Mouse (Mus musculus) thymus, postnatal 4 days (tissue): ENCODE measurements around the gene Rnf212b.
"Not testable (repeated sequence)": the region's sequence is repeated elsewhere in the genome, so short reads cannot be mapped to it uniquely, and the experiment has no call there.

ENCODE experiments used
- DNase-seq: peaks from one replicate; pipeline ENCODE4 v3.0.0; 2021

The Rnf212b gene

DNA sequence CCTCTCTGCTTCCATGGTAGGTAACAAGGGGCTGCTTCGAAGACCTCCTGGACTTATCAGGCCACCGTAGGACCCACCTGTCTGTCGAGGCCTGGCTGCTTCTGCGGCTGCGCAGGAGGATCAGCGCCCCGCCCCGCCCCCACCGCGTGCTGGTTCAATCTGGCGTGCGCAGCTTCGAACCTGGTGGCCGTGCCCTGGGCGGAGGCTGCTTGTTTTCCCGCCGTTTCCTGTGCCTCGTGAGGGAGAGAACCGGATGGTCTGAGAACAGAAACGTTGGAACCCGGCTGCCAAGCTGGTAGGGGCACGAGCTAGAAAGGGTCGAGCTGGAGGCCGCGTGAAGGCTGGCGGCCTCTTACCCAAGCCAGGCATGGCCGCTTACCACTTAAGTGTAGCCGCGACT, at the start of gene Rnf212b:
Gene Rnf212b (plus strand): TSS at position 151 of the 400 bp plus-strand sequence.
- DNase-seq: peak; percentile 13

DNA sequence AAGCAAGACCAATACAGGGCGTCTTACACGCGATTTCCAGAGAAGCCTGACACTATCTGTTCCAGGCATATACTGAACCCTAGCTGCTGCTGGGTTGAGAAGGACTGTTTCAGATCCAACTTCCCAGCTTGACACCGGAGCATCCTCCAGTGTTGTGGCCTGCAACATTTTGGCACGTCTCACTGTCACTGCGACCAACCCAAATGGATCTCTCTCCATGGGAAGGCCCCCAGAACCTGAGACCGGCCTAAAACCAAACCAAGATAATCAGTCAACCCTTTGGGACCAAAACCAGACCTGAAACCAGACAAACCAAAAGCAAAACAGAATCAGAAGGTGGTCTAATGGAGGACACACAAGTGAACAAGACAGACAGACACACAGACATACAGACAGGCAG, 47.0 kb upstream of the Rnf212b start:
- DNase-seq: not testable (repeated sequence)

DNA sequence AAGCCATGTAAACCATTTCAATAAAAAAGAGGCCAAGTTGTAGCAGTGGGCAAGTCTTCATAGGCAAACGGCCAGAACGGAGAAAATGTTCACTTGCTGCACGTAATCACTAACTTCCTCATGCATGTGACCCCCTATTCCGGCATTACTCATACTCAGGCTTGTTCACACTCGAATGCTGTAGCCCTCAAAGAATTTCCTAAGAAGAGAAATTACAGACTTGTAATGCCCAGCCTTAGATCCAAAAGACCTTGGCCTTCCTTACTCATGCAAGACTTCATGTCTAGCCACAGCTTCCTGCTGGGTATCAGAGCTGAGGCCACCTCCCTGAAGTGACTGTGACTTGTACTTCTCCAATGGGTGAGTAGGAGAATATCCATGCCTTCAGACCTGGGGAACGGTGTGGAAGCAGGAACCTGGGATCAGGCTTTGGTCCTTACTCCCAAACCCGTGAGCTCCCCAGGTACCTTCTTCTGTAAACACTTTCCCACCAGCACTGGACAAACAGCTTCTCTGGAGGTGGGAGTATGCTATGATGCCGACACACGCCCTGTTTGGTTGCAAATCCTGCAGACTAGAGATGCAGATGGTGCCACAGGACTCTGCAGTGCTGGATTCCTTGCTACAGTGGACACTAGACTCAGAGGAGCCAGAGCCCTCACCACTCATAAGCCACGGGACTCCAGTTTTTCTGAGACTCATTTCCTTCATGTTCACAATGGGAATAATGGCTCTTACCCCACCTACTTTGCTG, 45.5 kb upstream of the Rnf212b start:
- DNase-seq: no peak

DNA sequence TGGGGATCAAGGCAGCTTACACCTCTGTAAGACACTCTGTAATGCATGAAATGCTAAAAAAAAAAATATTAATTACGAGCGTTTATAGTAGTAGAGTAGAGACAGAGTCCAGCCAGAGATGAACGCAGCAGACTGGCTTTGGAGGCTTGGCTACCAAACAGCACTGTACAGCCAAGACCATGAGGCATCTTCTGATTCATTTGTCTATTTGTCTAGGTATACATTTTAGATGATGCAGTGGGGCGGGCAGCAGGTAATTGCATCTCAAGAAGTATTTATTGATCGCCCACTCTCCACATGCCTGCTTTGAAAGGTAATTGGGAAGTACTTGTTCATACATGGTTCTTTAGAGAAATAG, 44.9 kb upstream of the Rnf212b start:
- no peak for DNase-seq

DNA sequence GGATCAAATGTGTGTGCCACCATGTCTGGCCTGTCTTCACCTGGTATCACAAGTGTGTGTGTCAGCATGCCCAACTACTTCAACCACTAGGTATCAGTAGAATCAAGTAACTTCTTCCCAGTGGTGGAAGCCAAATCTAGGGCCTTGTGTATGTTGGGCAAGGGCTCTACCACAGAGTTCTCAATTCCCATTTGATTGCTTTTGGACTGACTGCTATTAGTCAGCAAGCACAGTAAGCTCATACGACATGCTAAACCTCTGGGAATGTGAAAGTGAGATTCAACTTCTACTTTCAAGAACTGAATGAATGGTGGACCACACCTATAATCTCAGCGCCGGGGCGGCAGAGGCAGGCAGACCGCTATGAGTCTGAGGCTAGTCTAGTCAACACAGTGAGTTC, 43.6 kb upstream of the Rnf212b start:
- no peak for DNase-seq

DNA sequence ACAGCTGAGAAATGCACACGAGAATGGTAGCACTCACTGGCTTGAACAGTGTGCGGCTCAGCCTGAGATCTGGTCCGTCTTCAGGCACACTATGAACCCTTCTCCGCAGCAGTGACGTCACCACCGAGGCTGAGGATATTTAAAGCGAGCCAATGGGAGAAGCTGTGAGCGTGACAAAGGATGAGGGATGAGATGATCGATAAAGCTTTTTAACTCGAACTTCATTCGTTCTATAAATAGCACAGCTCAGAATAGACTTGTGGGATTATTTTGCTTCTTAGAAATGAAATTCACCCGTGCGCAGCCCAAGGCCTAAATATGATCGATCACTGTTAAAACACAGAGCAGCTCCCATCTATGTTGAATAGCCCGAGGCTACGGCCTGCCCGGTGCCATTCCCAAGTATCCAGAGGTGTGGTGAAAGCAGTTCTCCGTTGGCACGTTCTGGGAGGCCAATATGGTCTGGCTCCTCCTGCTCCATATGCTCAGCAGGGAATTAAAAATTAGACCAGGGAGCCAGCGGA, 41.5 kb upstream of the Rnf212b start:
- DNase-seq: no peak

DNA sequence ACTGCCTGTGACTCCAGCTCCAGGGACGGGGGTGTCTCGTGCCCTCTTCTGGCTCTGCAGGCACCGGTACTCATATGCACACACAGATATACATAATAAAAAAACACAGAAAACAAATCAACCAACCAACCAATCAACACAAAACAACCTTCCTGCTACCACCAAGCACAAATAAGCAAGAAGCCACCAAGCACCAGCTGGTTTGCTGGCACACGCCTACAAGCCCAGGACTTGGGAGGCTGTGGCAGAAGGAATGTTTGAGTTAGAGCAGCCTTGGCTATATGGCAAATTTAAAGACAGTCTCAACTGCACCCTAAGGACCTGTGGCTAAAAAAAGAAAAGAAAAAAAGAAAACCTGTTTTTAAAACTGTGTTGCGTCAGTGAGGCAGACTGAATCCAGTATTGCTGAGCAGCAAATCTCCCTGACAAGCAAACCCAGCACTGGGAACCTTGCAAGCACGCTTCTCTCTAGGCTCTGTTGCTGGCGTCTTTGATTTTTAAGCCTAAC, 38.4 kb upstream of the Rnf212b start:
- DNase-seq: no peak

DNA sequence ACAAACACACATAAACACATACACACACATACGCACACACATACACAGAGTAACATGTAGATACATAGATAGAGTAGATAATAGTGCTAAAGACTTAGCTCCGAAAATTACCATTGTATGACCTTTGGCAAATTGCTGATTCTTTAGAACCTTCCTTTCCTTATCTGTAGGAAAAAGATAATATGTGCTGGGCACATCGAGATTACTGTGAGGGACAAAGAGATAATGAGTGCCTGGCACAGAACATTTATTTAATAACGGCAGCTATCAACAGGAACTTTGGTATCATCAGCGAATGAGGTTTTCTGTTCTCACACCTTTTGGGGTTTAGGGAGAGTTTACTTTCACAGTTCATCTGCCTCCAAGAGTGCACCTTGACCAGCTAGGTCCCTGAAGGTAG, 37.2 kb upstream of the Rnf212b start:
- no peak for DNase-seq

DNA sequence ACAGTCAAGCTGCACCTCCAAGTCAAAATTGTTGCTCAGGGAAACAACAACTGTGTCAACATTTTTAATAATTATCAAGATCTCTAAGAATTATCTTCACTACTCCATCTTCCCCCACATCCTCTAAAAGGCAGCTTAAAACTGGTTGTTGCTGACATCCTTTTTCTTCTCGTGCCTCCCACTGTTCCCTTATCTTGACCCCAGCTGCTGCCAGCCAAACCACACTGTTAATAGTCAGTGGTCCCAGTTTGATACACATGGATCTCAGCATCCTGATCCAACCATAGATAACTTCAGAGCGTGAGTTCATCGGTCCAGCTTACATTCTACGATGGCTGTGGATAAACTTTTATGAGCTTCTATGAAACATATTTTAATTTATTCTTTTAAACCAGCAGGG, 36.0 kb upstream of the Rnf212b start:
- no peak for DNase-seq

DNA sequence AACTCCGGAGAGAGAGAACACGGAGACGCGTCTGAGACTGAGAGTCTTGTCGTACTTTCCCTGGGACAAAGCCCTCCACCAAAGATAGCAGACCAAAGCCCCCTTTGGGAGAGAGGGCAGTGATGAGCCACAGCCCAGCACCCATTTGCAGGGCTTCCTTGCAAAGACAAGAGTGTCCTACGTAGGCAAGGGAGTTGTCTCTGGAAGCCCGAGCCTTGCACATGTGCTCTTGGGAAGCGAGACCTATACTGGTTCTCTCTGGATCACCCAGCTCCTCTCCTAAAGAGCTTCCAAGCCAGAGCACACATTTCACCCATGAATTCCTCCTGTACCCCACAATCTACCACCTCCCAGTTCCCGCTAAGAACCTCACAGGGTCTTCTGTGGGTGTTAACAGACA, 33.9 kb upstream of the Rnf212b start:
- no peak for DNase-seq

DNA sequence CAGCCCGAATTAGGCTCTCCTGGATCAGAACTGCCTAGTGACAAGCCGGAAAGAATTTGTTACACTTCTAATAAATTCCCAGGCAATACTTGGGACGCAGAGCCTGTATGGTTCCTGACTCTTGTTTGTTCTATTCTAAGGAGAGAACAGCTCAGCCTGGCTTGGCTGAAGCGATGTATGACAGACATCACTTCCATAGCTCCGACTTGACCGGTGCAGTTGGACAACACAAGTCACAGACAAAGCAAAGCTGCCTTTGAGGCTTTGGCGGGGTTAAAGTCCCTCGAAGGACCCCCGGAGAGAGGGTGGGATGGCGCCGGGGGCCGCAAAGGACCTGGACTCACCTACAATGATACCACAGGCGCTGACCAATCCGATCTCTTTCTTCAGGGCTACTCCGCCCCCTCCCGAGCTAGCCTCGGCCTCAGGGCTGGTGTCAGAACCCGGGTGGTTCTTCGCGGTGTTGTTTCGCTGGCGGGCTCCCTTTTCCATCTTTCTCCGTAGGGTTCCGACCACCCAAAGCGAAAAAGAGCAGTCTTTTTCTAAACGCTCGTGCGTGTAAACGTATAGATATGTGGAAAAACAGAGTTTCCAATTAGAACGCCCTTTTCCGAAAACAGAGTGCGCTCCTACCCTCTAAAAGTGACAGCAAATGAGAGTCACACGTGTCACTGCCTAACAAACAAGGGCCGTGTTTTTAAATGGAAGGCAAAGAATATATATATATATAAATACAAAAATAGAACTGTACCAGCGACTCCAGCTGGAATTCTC, 32.9 kb upstream of the Rnf212b start:
- DNase-seq: peak; percentile 24

DNA sequence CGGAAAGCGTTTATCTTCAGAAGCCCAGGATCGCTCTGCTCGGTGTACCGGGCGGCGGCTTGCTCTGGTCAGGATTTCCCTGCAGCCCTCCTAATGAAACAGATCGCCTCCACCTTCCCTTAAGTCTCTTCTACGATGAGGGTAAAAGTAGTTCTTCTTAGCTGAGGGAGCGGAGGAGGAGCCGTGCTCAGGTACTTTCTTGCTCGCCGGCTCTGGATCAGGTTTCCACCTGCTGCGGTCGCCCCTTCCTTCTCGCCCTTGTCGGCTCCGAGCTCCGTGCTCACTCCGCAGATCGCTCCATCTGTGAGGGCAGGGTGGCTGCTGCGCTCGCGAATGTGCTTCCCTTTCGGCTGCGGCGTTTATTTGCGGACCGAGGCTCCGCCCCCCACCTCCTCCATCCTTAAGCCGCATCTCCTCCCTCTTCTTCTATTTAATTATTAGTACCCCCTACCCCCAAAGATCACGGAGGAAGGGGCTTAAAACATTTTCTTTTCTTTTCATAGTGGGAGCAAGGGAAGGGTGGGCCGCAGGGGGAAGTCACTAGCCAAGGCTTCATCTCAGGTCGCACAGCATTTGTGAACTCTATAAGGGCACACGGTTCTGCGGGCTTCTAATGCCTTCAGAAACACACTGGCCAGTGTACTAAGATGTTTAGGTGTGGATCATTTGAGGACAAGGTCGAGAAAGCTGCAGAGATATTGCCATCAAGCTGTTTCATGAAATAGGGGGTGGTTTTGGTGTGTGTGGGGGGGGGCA, 32.2 kb upstream of the Rnf212b start, which contains the start of gene Slc7a8:
Gene Slc7a8 (minus strand): TSS at position 337 of the 756 bp plus-strand sequence.
- DNase-seq: peak; percentile 75

DNA sequence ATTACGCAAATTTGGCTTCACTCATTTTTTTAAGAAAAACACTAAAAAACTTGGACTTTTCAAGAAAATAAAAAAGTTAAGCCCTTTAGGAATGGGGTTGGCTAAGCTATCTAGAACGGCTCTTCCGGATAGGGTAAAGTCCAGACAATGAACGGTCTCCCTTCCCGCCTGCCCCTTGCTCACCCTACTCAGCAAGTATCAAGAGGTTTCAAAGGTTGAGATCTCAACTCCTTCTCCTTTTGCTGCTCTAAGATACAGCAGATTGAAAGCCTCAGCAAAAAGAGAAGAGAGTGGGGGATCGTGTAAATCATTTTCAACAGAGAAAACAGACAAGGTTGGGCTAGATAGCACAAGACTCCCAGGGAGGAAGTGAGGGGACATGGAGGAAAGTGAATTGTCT, 31.0 kb upstream of the Rnf212b start:
- no peak for DNase-seq

DNA sequence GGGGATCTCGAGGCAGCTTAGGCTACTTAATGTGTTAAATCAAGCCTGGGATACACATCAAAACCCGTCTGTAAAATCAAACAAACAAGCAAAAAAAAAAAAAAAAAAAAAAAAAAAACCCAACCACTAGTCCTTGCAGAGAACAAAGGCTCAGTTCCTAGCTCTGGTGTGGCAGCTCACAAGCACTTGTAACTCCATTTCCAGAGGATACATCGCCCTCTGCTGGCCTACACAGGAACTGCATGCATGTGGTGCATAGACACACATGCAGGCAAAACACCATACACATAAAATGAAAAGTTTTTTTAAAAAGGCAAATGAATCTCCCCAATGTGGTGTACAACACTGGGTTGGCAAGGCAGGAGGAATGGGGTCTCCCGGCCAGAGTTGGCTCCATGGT, 28.0 kb upstream of the Rnf212b start:
- DNase-seq: peak; percentile 93

DNA sequence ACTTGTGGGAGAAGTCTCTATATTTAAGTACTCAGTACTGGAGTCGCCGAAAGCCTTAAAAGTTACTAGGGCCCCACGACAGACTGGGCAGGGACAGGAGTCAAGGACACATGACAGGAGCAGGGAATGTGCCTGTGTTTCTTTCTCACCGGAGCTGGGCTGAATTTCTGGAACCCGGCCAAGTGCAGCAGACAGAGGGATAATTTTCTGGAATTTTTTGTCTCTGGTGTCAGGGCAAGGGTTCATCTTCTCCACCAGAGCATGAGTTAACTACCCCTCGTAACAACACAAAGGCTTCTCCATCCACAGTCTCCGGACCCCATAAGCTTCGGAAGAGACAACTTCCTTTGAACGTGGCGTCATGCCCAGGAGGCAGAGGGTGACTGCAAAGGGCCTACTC, 27.5 kb upstream of the Rnf212b start:
- no peak for DNase-seq

DNA sequence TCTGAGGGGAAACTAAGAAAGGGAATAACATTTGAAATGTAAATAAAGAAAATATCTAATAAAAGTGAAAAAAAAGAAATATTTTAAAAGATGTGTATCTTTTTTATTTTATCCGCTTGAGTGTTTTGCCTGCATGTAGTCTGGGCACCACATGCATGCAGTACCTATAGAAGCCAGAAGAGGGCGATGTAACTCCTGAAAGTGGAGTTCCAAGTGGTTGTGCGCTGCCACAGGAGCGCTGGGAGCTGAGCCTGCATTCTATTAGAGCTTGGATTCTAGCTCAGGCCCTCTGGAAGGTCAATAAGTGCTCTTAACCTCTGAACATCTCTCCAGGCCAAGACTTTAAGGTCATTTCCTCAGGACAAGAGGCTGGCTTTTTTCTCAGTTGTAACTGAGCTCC, 26.7 kb upstream of the Rnf212b start:
- DNase-seq: peak; percentile 24

DNA sequence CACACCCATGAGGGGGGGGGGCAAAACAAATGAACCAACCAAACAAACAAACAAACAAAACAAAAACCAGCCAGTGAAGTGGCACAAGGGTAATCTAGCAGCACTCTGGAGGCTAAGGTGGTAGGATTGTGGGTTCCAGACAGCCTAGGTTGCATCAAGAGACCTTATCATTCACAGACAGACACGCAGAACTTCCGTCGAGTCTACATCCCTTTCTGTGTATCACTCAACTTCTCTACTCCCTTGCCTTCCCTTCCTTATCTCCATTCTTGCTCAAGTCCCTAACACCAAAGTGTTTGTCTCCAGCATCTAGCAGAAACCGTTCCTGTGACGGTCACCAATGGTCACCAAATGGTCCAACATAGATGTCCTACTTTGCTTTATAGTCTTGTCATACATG, 25.7 kb upstream of the Rnf212b start:
- no peak for DNase-seq

DNA sequence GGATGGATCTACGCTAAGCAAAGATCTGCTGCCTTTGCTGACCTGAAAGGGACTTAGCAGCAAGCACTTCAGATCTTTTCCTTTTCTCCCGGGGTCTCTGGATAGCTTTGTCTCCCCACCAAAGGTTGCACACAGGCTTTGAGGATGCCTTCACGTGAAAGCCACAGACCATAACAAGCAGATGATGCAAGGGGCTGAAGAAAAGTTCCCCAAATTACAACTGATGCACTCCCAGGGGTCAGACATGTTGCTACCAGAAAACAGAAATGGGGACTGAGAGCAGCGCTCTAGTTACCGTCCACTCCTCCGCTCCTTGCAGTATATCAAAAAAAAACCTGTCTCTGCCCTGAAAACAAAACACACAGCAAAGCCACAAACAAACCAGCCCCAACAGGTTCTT, 21.8 kb upstream of the Rnf212b start:
- no peak for DNase-seq

DNA sequence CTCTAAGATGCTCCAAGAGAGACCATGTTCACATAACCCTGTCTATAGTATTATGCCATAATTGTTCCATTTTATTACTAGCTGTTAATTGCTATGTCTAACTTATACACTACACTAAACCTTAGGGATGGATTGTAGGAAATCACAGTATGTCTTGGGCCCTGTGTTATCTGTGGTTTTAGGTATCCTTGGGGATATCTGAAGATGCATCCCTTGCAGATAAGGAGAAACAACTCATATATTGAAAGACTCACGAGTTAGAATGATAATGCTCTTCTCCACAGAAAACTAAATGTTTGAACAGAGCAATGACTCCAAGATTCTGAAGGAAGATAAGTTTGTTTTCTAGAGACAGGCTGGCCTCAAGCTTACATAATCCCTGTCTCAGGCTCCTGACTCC, 20.6 kb upstream of the Rnf212b start:
- no peak for DNase-seq

DNA sequence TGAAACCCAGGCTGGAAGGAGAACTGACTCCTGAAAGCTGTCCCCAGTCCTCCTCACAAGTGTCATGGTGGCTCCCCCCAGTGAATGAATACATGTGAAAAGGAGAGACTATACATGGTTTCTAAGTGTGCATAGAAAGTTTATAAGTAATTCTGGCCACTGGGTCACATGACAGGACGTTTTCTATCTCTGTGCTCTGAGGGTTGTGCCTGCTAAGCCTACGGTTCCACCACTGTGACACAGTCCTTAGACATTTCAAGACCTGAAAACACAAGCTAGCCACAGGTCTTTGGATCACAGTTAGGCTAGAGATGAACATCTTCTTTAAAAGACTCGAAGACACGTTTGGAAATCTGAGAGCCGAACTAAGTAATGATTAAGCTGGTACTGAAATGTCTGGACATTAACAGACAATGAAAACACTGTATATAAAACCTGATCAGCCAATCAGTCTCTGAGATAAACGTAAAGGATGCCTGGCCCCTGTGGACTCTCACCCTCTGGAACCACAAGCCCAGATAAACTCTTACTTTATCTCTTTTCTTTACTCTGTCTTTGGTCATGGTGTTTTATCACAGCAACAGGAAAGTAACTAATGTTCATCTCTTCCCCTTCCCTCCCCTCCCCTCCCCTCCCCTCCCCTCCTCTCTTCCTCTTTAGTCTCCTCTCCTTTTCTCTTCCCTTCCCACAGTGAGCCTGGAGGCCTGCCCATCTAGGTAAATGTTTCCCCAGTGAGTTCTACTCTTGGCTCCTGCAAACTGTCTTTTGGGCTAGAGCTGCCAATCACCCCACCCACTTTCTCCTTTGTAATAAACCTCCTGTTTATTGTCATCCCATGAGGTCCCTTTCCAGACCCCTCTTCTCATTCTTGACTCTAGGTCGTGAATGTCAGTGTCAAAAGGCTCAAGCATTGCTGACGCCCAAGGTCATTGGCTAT, 19.8 kb upstream of the Rnf212b start:
- no peak for DNase-seq

DNA sequence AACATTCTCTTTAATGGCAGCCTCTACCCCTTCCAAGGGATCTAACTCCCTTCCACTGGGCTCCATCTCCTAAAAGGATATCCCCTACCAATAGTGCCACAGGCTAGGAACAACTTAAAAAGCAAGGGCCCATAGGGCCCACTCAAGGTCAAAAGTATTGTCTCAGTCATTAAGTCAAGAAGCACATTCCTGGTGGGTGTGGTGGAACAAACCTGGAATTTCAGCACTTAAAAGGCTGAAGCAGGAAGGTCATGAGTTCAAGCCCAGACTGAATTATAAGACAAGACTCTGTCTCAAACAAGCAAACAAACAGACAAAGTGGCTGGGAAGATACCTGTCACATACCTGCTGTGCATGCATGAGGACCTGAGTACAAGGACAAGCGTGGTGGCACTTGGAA, 18.0 kb upstream of the Rnf212b start:
- no peak for DNase-seq

DNA sequence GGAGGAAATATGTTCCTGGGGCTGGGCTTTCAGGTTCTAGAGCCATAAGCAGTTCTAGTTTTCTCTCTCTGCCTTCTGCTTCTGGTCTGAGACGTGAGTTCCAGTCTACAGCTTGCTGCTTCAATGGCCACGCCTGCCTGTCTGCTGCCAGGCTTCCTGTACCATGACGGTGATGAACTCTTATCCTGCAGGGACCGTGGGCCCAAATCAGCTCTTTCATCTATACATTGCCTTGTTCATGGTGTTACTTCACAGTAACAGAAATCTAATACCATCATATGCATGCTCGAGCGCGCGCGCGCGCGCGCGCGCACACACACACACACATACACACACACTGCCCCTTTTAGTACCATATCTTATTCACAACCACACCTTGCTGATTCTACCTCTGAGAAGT, 17.2 kb upstream of the Rnf212b start:
- no peak for DNase-seq
